In genomic region chr19:8757471-8757998, GRCm38 (mm10) we compare ENCODE assay signal across 9 mouse cellular contexts. TPM values are rescaled to one million over a fixed set of nuclear protein-coding genes. Genes with fewer than 3 reads are reported as not detected.
DNase-seq lines count a peak whose midpoint lies in the region; ATAC-seq and TF ChIP-seq lines count a peak whose summit lies in the region.
"Had no signal": no experiment of that assay in that cellular context is flagged by ENCODE, and none has a peak within 500 bp of the region (broad histone marks: within the 10 kb centered on the region; RNA-seq: fewer than 3 reads in every experiment).

No protein-coding gene starts in this region.

- H3K4me2 ChIP-seq in embryonic facial prominence, embryonic 14.5 days (ENCODE audit: low read depth, low read length): peak overlapping the region; percentile 83
- peak overlapping the region; percentile 73 for H3K4me2 ChIP-seq in stomach, embryonic 14.5 days (replicated peaks; ENCODE audit: low read depth, low read length)

- peak overlapping the region; percentile 95 for H3K4me3 ChIP-seq in thymus, adult 2 months (ENCODE audit: control insufficient read depth, insufficient read depth, low read length)
- H3K4me3 ChIP-seq in embryonic facial prominence, embryonic 14.5 days (ENCODE audit: low read depth, low read length): peak overlapping the region; percentile 93
- peak overlapping the region; percentile 95 for H3K4me3 ChIP-seq in limb, embryonic 10.5 days
- H3K4me3 ChIP-seq in stomach, embryonic 14.5 days (ENCODE audit: low read depth, low read length): peak overlapping the region; percentile 68

- H3K36me3 ChIP-seq in thymus, adult 2 months (ENCODE audit: control insufficient read depth, insufficient read depth, low read length): peaks cover 20% of the 10 kb centered on the region
- H3K36me3 ChIP-seq in embryonic facial prominence, embryonic 14.5 days (ENCODE audit: control insufficient read depth, insufficient read depth, low read length): peaks cover 38% of the 10 kb centered on the region
- peaks cover 63% of the 10 kb centered on the region for H3K36me3 ChIP-seq in limb, embryonic 10.5 days
- peaks cover 30% of the 10 kb centered on the region for H3K36me3 ChIP-seq in stomach, embryonic 14.5 days (ENCODE audit: control insufficient read depth, insufficient read depth, low read length)

- peak overlapping the region; percentile 93 for H3K9ac ChIP-seq in embryonic facial prominence, embryonic 14.5 days (ENCODE audit: low read depth, low read length)
- H3K9ac ChIP-seq in stomach, embryonic 14.5 days (replicated peaks; ENCODE audit: low read depth, low read length): peak overlapping the region; percentile 89

- H3K4me1 ChIP-seq in thymus, adult 2 months (replicated peaks; ENCODE audit: control insufficient read depth, insufficient read depth, low read length): peaks cover 13% of the 10 kb centered on the region
- H3K4me1 ChIP-seq in embryonic facial prominence, embryonic 14.5 days (ENCODE audit: control insufficient read depth, insufficient read depth, low read length): peaks cover 11% of the 10 kb centered on the region
- peaks cover 14% of the 10 kb centered on the region for H3K4me1 ChIP-seq in limb, embryonic 10.5 days
- peaks cover 6% of the 10 kb centered on the region for H3K4me1 ChIP-seq in stomach, embryonic 14.5 days (ENCODE audit: control insufficient read depth, insufficient read depth, low read length)

- no peak for TF ChIP-seq POLR2A in thymus, adult 2 months (IDR thresholded peaks at IDR 0.05; ENCODE audit: control insufficient read depth, extremely low read depth, insufficient read depth, low read length, poor library complexity)

- DNase-seq in thymus, adult 2 months: peak; percentile 17
- no peak for DNase-seq in thymus, postnatal 25 days
- no peak for DNase-seq in embryonic facial prominence, embryonic 14.5 days (ENCODE audit: low spot score)
- DNase-seq in limb, embryonic 10.5 days (ENCODE audit: low spot score): no peak
- no peak for DNase-seq in adrenal gland, postnatal 4 days (ENCODE audit: low spot score in 2 of 2)
- DNase-seq in layer of hippocampus, postnatal 10 days (ENCODE audit: low spot score in 2 of 2): no peak
- no peak for DNase-seq in kidney, adult 8-10 months

- peak overlapping the region; percentile 54 for H3K27ac ChIP-seq in thymus, adult 2 months (ENCODE audit: control insufficient read depth, insufficient read depth, low read length)
- H3K27ac ChIP-seq in embryonic facial prominence, embryonic 14.5 days (replicated peaks; ENCODE audit: low read depth, low read length): peak overlapping the region; percentile 89
- peak overlapping the region; percentile 91 for H3K27ac ChIP-seq in limb, embryonic 10.5 days
- peak overlapping the region; percentile 80 for H3K27ac ChIP-seq in stomach, embryonic 14.5 days (ENCODE audit: low read length)

- no peaks in the 10 kb centered on the region for H3K9me3 ChIP-seq in embryonic facial prominence, embryonic 14.5 days (ENCODE audit: control insufficient read depth, low read length)
- H3K9me3 ChIP-seq in limb, embryonic 10.5 days (replicated peaks): no peaks in the 10 kb centered on the region
- H3K9me3 ChIP-seq in stomach, embryonic 14.5 days (ENCODE audit: control insufficient read depth, low read depth, low read length): no peaks in the 10 kb centered on the region

- under 1% methylated on average over 14 of the region's 14 CpGs for WGBS in thymus, adult 2 months
- WGBS in embryonic facial prominence, embryonic 14.5 days: 3% methylated on average over 14 of the region's 14 CpGs
- WGBS in limb, embryonic 10.5 days: 10% methylated on average over 14 of the region's 14 CpGs
- 4% methylated on average over 14 of the region's 14 CpGs for whole genome bisulfite sequencing in stomach, embryonic 14.5 days

- no peaks in the 10 kb centered on the region for H3K27me3 ChIP-seq in thymus, adult 2 months (ENCODE audit: control insufficient read depth, insufficient read depth, low read length)
- no peaks in the 10 kb centered on the region for H3K27me3 ChIP-seq in embryonic facial prominence, embryonic 14.5 days (replicated peaks; ENCODE audit: control insufficient read depth, insufficient read depth, low read length)
- no peaks in the 10 kb centered on the region for H3K27me3 ChIP-seq in limb, embryonic 10.5 days (ENCODE audit: low read depth, poor library complexity, severe bottlenecking)
- no peaks in the 10 kb centered on the region for H3K27me3 ChIP-seq in stomach, embryonic 14.5 days (ENCODE audit: control insufficient read depth, insufficient read depth, low read length)

- ATAC-seq in embryonic facial prominence, embryonic 14.5 days (ENCODE audit: low read depth): no peak
- ATAC-seq in stomach, embryonic 14.5 days (ENCODE audit: insufficient number of reproducible peaks, insufficient read depth, low FRiP score, low read depth): no peak

- TF ChIP-seq CTCF in thymus, adult 2 months (IDR thresholded peaks at IDR 0.05; ENCODE audit: borderline replicate concordance, control insufficient read depth, extremely low read depth, insufficient read depth, low read length, poor library complexity): no peak

RNA-seq across cellular contexts. Expression of gene Nxf1, which starts 0.7 kb away (rescaled TPM):
- polyA plus RNA-seq in thymus, adult 2 months (2012; rRNA removed): 170 and 191 TPM in 2 replicates
- 152 and 171 TPM in 2 replicates for polyA plus RNA-seq in embryonic facial prominence, embryonic 14.5 days (2014; fragmentation: Nextera tagmentation; extraction: Ambion mirVana)
- polyA plus RNA-seq in limb, embryonic 10.5 days (2016; fragmentation: Nextera tagmentation; extraction: Ambion mirVana): 257 and 273 TPM in 2 replicates
- polyA plus RNA-seq in stomach, embryonic 14.5 days (2014; fragmentation: Nextera tagmentation; extraction: Ambion mirVana): 168 and 178 TPM in 2 replicates
- 100 to 1,000 TPM; 124 to 145 TPM for total RNA-seq in adrenal gland, postnatal 4 days (2021)
- 10 to 100 TPM; 72.7 to 79.7 TPM for total RNA-seq in layer of hippocampus, postnatal 10 days (2021)

RNA-seq across cellular contexts. Expression of gene Tmem223, which starts 13.3 kb away (rescaled TPM):
- polyA plus RNA-seq in thymus, adult 2 months (2012; rRNA removed): 277 and 363 TPM in 2 replicates
- polyA plus RNA-seq in embryonic facial prominence, embryonic 14.5 days (2014; fragmentation: Nextera tagmentation; extraction: Ambion mirVana): 173 and 194 TPM in 2 replicates
- polyA plus RNA-seq in limb, embryonic 10.5 days (2016; fragmentation: Nextera tagmentation; extraction: Ambion mirVana): 181 and 183 TPM in 2 replicates
- 178 and 194 TPM in 2 replicates for polyA plus RNA-seq in stomach, embryonic 14.5 days (2014; fragmentation: Nextera tagmentation; extraction: Ambion mirVana)
- total RNA-seq in adrenal gland, postnatal 4 days (2021): 100 to 1,000 TPM; 102 to 103 TPM
- total RNA-seq in layer of hippocampus, postnatal 10 days (2021): 100 to 1,000 TPM in 1 of 2 experiments, 10 to 100 TPM in 1; 99.9 to 120 TPM

RNA-seq across cellular contexts. Expression of gene Stx5a, which starts 16.3 kb away (rescaled TPM):
- 128 and 137 TPM in 2 replicates for polyA plus RNA-seq in thymus, adult 2 months (2012; rRNA removed)
- 140 and 142 TPM in 2 replicates for polyA plus RNA-seq in embryonic facial prominence, embryonic 14.5 days (2014; fragmentation: Nextera tagmentation; extraction: Ambion mirVana)
- polyA plus RNA-seq in limb, embryonic 10.5 days (2016; fragmentation: Nextera tagmentation; extraction: Ambion mirVana): 99.3 and 134 TPM in 2 replicates
- 141 and 143 TPM in 2 replicates for polyA plus RNA-seq in stomach, embryonic 14.5 days (2014; fragmentation: Nextera tagmentation; extraction: Ambion mirVana)
- total RNA-seq in adrenal gland, postnatal 4 days (2021): 100 to 1,000 TPM; 118 to 125 TPM
- total RNA-seq in layer of hippocampus, postnatal 10 days (2021): 10 to 100 TPM; 61.9 to 64.8 TPM

RNA-seq across cellular contexts. Expression of gene Tmem179b, which starts 16.7 kb away (rescaled TPM):
- polyA plus RNA-seq in thymus, adult 2 months (2012; rRNA removed): 168 and 197 TPM in 2 replicates
- 74.9 and 90.3 TPM in 2 replicates for polyA plus RNA-seq in embryonic facial prominence, embryonic 14.5 days (2014; fragmentation: Nextera tagmentation; extraction: Ambion mirVana)
- 41.3 and 43.7 TPM in 2 replicates for polyA plus RNA-seq in limb, embryonic 10.5 days (2016; fragmentation: Nextera tagmentation; extraction: Ambion mirVana)
- 85.4 and 94.0 TPM in 2 replicates for polyA plus RNA-seq in stomach, embryonic 14.5 days (2014; fragmentation: Nextera tagmentation; extraction: Ambion mirVana)
- total RNA-seq in adrenal gland, postnatal 4 days (2021): 10 to 100 TPM; 65.4 to 68.6 TPM
- 1 to 10 TPM; 7.0 to 9.3 TPM for total RNA-seq in layer of hippocampus, postnatal 10 days (2021)

RNA-seq across cellular contexts. Expression of gene 1700092M07Rik, which starts 17.0 kb away (rescaled TPM):
- polyA plus RNA-seq in thymus, adult 2 months (2012; rRNA removed): not detected in 2 replicates
- 0.85 and 1.9 TPM in 2 replicates for polyA plus RNA-seq in embryonic facial prominence, embryonic 14.5 days (2014; fragmentation: Nextera tagmentation; extraction: Ambion mirVana)
- polyA plus RNA-seq in limb, embryonic 10.5 days (2016; fragmentation: Nextera tagmentation; extraction: Ambion mirVana): 2.8 and 3.1 TPM in 2 replicates
- polyA plus RNA-seq in stomach, embryonic 14.5 days (2014; fragmentation: Nextera tagmentation; extraction: Ambion mirVana): 1.0 and 1.9 TPM in 2 replicates
- 1 to 10 TPM; 2.3 to 2.5 TPM for total RNA-seq in adrenal gland, postnatal 4 days (2021)
- total RNA-seq in layer of hippocampus, postnatal 10 days (2021): 1 to 10 TPM; 1.4 to 1.8 TPM
- total RNA-seq: hematopoietic stem cell, adult 5-6 weeks had no signal
